Mouse (Mus musculus) limb, embryonic 14.5 days (tissue): ENCODE measurements around the gene Tcf25. TPM values are rescaled to one million over a fixed set of nuclear protein-coding genes. Genes with fewer than 3 reads are reported as not detected.
"Not testable (repeated sequence)": the region's sequence is repeated elsewhere in the genome, so short reads cannot be mapped to it uniquely, and the experiment has no call there.

Experiments used
- ATAC-seq: fragments of 200-750 bp; cut with Nextera tagmentation; 2 replicates; pipeline ENCODE4 v1.8.0; 2017; ENCODE audit warnings: low read depth, moderate number of reproducible peaks, moderate TSS enrichment; ENCODE audit not compliant: low FRiP score
- DNase-seq: peaks from one replicate; pipeline ENCODE4 v3.0.0-alpha.2; 2015; ENCODE audit warnings: low spot score
- H3K27ac ChIP-seq: fragments of 300-500 bp; sonication (generic); replicated peaks from 2 replicates; pipeline ENCODE4 v1.5.1; 2014; ENCODE audit warnings: low read depth, mild to moderate bottlenecking, low read length, moderate library complexity, mixed read lengths
- H3K27me3 ChIP-seq: fragments of 300-500 bp; sonication (generic); 2 replicates; pipeline ENCODE4 v1.6.1; 2014; ENCODE audit warnings: low read length, mixed read lengths; ENCODE audit not compliant: control insufficient read depth, insufficient read depth
- H3K36me3 ChIP-seq: fragments of 300-500 bp; sonication (generic); 2 replicates; pipeline ENCODE4 v1.6.1; 2014; ENCODE audit warnings: mild to moderate bottlenecking, low read length, moderate library complexity, mixed read lengths; ENCODE audit not compliant: control insufficient read depth, insufficient read depth
- H3K4me1 ChIP-seq: fragments of 300-500 bp; sonication (generic); 2 replicates; pipeline ENCODE4 v1.6.1; 2014; ENCODE audit warnings: antibody characterized with exemption, low read length, mixed read lengths; ENCODE audit not compliant: control insufficient read depth, insufficient read depth
- H3K4me2 ChIP-seq: fragments of 300-500 bp; sonication (generic); replicated peaks from 2 replicates; pipeline ENCODE4 v1.6.1; 2014; ENCODE audit warnings: low read depth, mild to moderate bottlenecking, low read length, moderate library complexity; ENCODE audit not compliant: severe bottlenecking
- H3K4me3 ChIP-seq: fragments of 300-500 bp; sonication (generic); replicated peaks from 2 replicates; pipeline ENCODE4 v1.5.1; 2014; ENCODE audit warnings: low read length
- H3K9ac ChIP-seq: fragments of 300-500 bp; sonication (generic); 2 replicates; pipeline ENCODE4 v1.6.1; 2014; ENCODE audit warnings: mild to moderate bottlenecking, low read depth, low read length, moderate library complexity; ENCODE audit not compliant: severe bottlenecking
- H3K9me3 ChIP-seq: fragments of 300-500 bp; sonication (generic); 2 replicates; pipeline ENCODE4 v1.6.1; 2016; ENCODE audit warnings: low read length; ENCODE audit not compliant: control insufficient read depth
- POLR2A ChIP-seq: fragments of 200-500 bp; IDR thresholded peaks from 2 replicates; pipeline ENCODE4 v1.8.0; 2012; ENCODE audit warnings: inconsistent platforms, mild to moderate bottlenecking, moderate library complexity, borderline replicate concordance; ENCODE audit not compliant: insufficient read depth, insufficient read length; ENCODE audit errors: extremely low read depth
- WGBS: fragments of 180-500 bp; shearing (Covaris S2); extraction: QIAGEN DNeasy Blood & Tissue Kit; methylation state at CpG from one replicate; pipeline ENCODE4 v1.1.7; 2014; 5-methylcytosine and 5-hydroxymethylcytosine counted together
- polyA plus RNA-seq, 2 experiments: library from polyadenylated mRNA; depleted of rRNA in 1 of 2; stranded (reverse) in 1 of 2; unstranded in 1 of 2; fragments of >200 nt; fragmentation: Nextera tagmentation in 1 of 2; extraction: Ambion mirVana in 1 of 2; gene quantifications; 2 replicates each; pipeline versions ENCODE4 v1.2.1 to v1.2.3; 2012 to 2014

The Tcf25 gene
- polyA plus RNA-seq, 2 experiments, result 153 to 193 TPM

DNA sequence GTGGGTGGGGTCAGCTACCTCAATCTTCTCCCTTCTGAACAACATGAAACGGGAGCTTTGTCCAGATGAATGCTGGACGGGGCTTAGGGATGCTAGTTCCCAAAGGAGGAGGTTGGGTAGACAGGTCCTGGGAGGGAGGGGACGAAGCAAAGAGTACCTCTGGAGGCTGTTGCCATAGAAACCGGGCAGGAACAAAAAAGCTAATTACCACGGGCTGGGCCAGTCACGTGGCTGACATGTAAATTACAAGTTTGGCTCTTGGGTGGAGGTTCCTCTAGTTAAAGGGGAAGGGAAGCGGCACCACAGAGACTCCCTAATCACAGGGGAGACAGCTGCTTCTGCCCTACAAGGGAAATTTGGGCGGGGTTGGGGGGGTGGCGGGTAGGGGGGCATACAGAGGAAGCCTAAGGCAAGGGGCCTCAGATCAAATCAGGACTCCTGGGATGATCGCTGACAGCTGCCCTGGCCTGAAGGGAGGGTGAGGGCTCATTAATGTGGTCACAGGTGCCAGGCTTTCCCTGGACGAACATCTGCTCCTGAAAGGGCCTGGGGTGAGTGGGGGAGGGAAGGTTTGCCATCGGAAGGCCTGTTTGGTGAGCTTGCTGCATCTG, 39.1 kb downstream of the Tcf25 start:
- no peak for TF ChIP-seq POLR2A
- Histone ChIP-seq H3K4me3 (no peak overlapping the region), H3K9ac (no peak overlapping the region), H3K27ac (no peak overlapping the region), H3K4me1 (no peaks in the 10 kb centered on the region), H3K9me3 (no peaks in the 10 kb centered on the region), H3K4me2 (no peak overlapping the region), H3K27me3 (peaks cover 43% of the 10 kb centered on the region), H3K36me3 (no peaks in the 10 kb centered on the region)
- ATAC-seq (peak; percentile 48), DNase-seq (peak; percentile 17)
- 1% methylated on average over 12 of the region's 12 CpGs for WGBS

GRCm38 (mm10) chr8:123414255-123414654, 40.7 kb downstream of the Tcf25 start:
- 11% methylated on average over 9 of the region's 9 CpGs for WGBS
- no peak overlapping the region for H3K4me3 ChIP-seq
- no peak overlapping the region for H3K27ac ChIP-seq
- H3K36me3 ChIP-seq, result no peaks in the 10 kb centered on the region
- H3K9me3 ChIP-seq, result no peaks in the 10 kb centered on the region
- H3K27me3 ChIP-seq, result peaks cover 39% of the 10 kb centered on the region
- H3K4me2 ChIP-seq, result no peak overlapping the region
- DNase-seq (no peak), ATAC-seq (no peak)
- no peak for TF ChIP-seq POLR2A
- no peak overlapping the region for H3K9ac ChIP-seq
- H3K4me1 ChIP-seq, result no peaks in the 10 kb centered on the region

DNA sequence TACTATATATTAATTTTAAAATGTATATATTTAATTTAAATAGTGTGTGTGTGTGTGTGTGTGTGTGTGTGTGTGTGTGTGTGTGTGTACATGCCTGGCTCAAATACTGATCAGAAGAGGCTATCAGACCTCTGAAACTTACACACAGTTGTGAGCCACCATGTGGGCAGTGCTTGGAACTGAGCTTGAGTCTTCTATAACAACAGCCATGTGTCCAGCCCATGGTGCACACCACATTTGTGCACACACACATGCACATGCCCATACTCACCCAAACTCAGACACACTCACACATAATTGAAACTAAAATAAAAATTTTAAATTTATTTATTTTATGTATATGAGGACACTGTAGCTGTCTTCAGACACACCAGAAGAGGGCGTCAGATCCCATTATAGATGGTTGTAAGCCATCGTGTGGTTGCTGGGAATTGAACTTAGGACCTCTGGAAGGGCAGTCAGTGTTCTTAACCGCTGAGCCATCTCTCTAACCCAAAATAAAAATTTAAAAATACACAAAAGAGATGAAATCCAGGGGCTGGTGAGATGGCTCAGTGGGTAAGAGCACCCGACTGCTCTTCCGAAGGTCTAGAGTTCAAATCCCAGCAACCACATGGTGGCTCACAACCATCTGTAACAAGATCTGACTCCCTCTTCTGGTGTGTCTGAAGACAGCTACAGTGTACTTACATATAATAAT, 41.6 kb downstream of the Tcf25 start:
- not testable (repeated sequence) for H3K9me3 ChIP-seq, ATAC-seq, H3K4me2 ChIP-seq, DNase-seq, H3K9ac ChIP-seq, H3K4me1 ChIP-seq, H3K36me3 ChIP-seq, H3K27ac ChIP-seq, H3K4me3 ChIP-seq
- 74% methylated on average over 5 of the region's 5 CpGs for WGBS
- H3K27me3 ChIP-seq, result peaks cover 31% of the 10 kb centered on the region

- no peak for ATAC-seq
- Histone ChIP-seq H3K27ac (no peak overlapping the region), H3K9me3 (no peaks in the 10 kb centered on the region), H3K4me2 (no peak overlapping the region), H3K36me3 (no peaks in the 10 kb centered on the region), H3K4me3 (no peak overlapping the region), H3K27me3 (peaks cover 20% of the 10 kb centered on the region), H3K4me1 (no peaks in the 10 kb centered on the region), H3K9ac (no peak overlapping the region)
- no peak for TF ChIP-seq POLR2A
- DNase-seq, result no peak
- 84% methylated on average over 8 of the region's 8 CpGs for WGBS
Measured at GRCm38 (mm10) chr8:123415967-123416943, 42.7 kb downstream of the Tcf25 start.

DNA sequence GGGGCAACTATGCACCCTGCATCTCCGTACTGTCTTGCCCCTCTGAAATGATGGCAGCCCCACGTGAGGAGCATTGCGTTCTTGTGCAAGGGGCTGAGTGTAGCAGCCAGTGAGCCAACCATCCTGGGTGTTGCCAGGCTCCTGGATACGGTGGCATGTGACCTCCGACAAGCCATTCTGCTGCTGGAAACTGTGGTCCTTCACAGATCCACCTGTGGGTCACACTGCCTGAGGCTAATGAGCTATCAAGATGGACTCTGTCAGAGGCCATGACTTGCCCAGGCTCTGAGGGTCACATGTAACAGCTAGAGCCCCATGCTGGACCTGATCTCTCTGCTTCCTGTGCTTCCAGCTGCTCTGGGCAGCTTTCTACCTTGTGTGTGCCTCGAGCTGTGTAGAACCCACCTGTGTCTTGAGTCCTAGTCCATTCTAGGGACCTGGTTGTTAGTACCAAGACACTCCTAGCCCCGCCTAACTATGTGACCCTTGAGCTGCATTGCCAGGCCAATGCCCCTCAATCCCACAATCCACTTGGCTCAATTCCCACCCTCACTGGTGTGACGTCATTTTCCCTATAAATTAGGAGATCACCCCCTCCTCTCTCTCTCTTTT, 43.5 kb downstream of the Tcf25 start:
- Histone ChIP-seq H3K9ac (no peak overlapping the region), H3K36me3 (no peaks in the 10 kb centered on the region), H3K4me2 (no peak overlapping the region), H3K4me1 (no peaks in the 10 kb centered on the region), H3K9me3 (no peaks in the 10 kb centered on the region), H3K4me3 (no peak overlapping the region), H3K27me3 (peaks cover 12% of the 10 kb centered on the region), H3K27ac (no peak overlapping the region)
- 72% methylated on average over 8 of the region's 8 CpGs for WGBS
- TF ChIP-seq POLR2A, result no peak
- ATAC-seq (no peak), DNase-seq (no peak)
